Mouse (Mus musculus) erythroblast, adult 5-6 weeks (primary cell): ENCODE measurements around the gene Shisa2. TPM values are rescaled to one million over a fixed set of nuclear protein-coding genes. Genes with fewer than 3 reads are reported as not detected.
A peak's percentile ranks its signal among the peaks of the same experiment; 100 is the strongest.
"Not testable (repeated sequence)": the region's sequence is repeated elsewhere in the genome, so short reads cannot be mapped to it uniquely, and the experiment has no call there.

ENCODE experiments used
- ATAC-seq: replicated peaks from 2 replicates; pipeline ENCODE4 v1.8.0; 2016; ENCODE audit warnings: moderate number of reproducible peaks, mild to moderate bottlenecking, moderate TSS enrichment, inconsistent platforms; ENCODE audit not compliant: poor library complexity, low FRiP score, severe bottlenecking
- total RNA-seq, 2 experiments: library from RNA; stranded (forward) in 1 of 2; stranded (reverse) in 1 of 2; fragments of 150-400 nt in 1 of 2; fragments of 200-764, 138-1000 nt in 1 of 2; gene quantifications; 2 replicates each; pipeline versions ENCODE4 v1.2.3 to v1.2.4; 2015 to 2017; ENCODE audit warnings: low replicate concordance in 2 of 2

Gene Shisa2
- total RNA-seq (2015; ENCODE audit: low replicate concordance) (1.2 TPM in 1 of 2 replicates, not detected in the other), total RNA-seq (2017; ENCODE audit: low replicate concordance) (not detected in 2 replicates)

- no peak for ATAC-seq
Measured at GRCm38 (mm10) chr14:59625158-59625805, at the start of gene Shisa2. Gene Shisa2 (plus strand): TSS chr14:59625308.

DNA sequence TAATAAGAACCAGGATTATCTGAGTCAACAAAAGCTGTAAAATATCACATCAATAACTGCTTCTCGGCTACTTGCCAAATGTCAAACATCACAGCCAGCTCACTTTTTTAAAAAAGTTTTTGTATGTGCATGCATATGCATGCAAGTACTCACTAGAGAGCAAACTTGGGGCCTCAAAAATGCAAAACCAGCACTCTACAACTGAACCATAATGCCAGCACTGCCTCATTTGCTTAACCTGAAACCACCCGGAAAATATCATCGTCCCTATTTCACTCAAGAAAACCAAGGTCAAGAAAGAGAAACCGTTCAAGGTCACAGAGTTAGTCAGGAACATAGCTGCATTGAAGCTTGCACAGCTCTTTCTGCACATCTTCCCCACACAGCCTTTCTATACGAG lies 48.7 kb upstream of the Shisa2 start:
- ATAC-seq, result no peak

DNA sequence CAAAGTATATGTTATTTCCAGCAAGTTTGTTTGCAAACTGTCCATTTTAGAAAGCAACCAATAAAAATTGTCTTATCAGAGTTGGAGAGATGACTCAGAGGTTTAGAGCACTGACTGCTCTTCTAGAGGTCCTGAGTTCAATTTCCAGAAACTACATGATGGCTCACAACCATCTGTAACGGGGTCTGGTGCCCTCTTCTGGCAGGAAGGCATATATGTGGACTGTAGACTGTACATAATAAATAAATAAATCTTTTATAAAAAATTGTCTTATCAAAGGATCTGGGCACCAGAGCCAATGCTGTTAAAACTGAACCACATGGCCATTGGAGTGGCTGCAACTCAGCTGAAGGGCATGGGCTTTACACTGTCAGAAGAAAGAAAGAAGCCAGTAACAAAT lies 34.5 kb upstream of the Shisa2 start:
- ATAC-seq, result no peak

DNA sequence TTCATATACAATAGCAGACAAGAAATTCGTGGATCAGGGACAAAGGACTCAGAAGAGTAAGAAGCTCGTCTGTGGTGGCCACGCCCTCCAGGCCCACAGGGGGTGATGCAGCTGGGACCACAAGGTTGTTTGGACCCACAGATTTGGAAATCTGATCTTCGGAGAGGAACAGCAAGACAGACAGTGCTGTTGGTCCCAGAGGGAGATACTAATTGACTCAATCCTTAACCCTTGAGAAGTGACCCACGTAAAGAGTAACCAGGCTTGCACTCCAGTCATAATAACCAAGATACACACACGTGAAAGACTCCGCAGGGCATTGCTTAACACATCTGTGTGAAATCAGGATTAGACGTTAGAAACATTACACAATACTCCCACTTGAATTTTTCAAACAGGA lies 33.2 kb upstream of the Shisa2 start:
- ATAC-seq, result no peak

GRCm38 (mm10) chr14:59592593-59592992 lies 32.5 kb upstream of the Shisa2 start:
- ATAC-seq, result no peak

- ATAC-seq, result no peak
Measured at GRCm38 (mm10) chr14:59594988-59595387, 30.1 kb upstream of the Shisa2 start.

DNA sequence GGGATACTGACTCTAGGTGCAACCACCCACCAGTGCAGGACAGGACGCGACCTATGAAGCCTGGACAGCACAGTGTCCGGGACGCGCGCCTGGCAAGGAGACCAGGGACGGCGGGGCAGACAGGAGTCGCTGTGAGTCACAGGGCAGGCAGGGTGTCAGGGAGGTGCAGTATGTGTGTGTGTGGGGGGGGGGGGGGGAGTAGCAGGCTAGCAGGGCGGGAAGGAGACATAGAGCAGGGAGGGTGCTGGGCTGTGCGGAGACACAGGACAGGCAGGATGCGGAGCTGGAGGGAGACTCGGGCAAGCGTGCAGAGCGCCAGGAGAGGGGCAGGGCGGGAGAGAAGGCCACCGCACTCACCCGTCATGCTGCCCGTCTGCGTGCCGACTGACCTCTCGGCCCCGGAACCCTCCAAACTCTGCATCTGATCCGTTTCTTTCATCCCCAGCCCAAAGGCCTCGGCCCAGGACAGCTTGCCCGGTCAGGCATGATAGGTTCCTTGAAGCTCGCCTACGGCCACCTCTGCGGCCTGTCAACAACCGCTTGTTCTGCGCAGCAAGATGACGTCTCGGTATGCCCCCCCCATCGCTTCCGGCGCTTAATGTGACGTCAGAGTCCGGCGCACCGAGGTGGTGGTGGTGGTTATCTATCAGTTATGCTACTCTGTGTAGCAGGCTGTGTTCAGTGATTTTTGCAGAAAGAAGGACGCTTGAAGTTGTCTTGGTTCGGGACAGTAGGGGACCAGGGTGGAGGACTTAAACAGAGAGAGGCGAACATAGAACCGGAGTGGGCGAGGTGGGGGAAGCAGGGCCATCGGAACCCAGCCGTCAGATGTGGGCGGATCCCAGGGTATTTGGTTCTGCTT lies 27.5 kb upstream of the Shisa2 start, which contains the start of gene Cdadc1:
Cdadc1 (minus strand) TSS at position 562 of the 862 bp plus-strand sequence.
- peak; percentile 95 for ATAC-seq

- ATAC-seq, result no peak
Measured at GRCm38 (mm10) chr14:59598260-59598627, 26.9 kb upstream of the Shisa2 start.

DNA sequence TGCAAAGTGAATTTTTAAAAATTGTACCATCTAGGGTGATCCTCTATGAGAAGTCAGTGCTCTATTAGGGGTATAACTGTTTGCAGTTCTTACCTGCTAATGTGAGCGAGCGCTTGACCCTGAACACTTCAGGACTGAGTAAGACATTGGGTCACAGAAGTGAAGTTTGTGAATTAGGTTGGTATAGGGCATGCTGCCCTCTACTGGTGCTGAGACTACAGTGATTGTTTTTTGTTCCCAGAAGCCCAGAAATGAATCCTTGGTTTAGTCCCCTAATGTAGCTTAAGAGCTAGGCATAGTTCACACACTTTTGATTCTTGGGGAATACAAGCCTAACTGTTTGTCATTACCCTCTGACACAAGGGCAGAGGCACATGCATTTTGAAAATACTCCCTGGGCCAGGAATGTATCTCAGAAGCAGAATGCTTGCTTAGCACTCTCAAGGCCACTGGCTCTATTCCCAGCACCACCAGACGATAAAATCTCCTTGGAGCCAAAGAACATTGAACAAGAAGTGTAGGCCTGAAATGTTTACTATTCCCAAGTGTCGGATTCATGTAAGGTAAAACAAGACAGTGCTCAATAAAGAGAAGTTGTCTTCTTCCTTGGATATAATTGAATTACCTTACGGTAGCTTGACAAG lies 21.0 kb upstream of the Shisa2 start:
- ATAC-seq, result 0 out of 2 replicates have a peak, but pooled peaks have one; percentile 41

- peak; percentile 75 for ATAC-seq
Measured at GRCm38 (mm10) chr14:59605671-59606353, 19.3 kb upstream of the Shisa2 start.

DNA sequence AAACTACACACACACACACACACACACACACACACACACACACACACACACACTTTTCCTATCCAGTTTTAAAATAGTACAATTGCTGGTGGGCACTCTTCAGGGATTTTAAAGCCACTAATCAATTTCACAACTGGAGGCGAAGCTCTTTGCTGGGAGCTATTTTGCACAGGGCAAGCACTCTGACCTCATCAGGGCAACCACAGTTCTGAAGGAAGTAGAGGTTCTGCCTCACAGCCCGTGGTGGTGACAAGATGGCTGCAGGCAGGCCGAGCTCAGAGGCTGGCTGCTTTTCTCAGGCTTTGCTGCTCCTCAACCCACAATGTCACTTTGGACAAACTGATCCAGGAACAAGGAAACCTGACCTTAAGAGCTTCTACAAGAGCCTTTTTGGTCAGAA lies 18.1 kb upstream of the Shisa2 start:
- no peak for ATAC-seq

GRCm38 (mm10) chr14:59612920-59613625 lies 12.0 kb upstream of the Shisa2 start:
- no peak for ATAC-seq

- ATAC-seq, result not testable (repeated sequence)
Measured at GRCm38 (mm10) chr14:59614149-59614548, 11.0 kb upstream of the Shisa2 start.

DNA sequence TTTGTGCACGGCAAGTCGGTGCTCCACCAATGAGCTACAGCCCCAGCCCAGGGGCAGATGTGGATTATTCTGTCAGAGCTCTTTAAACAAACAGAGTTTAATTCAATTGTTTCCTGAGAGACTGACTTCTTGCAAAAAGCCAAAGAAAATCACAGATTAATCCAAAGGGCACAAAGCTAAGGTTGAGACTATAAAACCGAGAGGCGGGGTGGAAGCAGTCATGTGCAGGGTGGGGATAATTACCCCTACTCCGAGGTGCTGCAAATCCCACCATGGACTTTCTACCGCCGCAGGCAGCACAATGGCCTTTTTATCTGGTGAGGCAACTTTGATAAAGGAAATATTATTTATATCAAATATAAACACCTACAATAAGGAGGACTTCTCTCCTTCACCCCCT lies 8.3 kb upstream of the Shisa2 start:
- no peak for ATAC-seq

DNA sequence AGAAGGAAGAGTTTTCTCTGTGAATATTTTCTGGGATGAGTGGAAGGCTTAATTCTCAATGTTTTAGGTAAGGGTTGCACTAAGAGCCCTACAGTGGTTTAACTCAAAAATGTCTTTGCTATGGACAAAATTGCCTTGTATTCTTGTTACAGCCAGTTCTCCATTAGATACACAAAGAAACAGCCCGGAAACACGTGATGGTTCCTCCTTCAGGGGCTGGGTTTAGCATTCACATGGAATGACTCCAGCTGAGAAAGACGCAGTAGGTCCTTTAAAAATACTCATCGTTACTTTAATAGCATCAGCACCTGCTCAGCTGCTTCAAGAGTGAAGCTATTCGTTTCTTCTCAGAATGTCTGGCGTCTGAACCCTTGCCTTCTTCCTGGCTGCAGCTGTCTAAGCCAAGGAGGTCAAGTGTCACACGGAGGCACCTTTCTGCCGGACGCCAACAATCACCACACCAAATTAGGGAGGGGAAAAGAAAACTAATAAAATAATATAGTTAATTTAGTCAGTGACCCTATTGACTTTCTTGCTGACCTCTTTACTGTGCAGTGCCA lies 702 bp upstream of the Shisa2 start:
- ATAC-seq, result no peak

DNA sequence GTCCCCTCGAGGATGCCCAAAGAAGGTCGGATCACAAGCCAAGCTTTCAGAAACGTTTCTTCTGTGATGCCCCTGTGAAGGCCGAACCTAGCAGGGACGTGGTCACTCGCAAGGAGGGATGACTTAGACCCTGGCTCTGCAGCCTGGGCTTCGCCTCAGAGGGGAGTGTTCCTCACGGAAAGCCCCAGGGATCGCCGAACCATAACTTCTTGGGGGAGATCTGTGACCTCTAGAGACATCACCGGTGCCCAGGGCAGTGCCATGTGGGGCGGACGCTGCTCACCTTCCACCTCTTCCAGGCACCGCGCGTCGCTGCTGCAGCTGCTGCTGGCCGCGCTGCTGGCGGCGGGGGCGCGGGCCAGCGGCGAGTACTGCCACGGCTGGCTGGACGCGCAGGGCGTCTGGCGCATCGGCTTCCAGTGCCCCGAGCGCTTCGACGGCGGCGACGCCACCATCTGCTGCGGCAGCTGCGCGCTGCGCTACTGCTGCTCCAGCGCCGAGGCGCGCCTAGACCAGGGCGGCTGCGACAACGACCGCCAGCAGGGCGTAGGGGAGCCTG lies 777 bp downstream of the Shisa2 start:
- no peak for ATAC-seq

GRCm38 (mm10) chr14:59626711-59627110 lies 1.6 kb downstream of the Shisa2 start:
- ATAC-seq, result no peak

DNA sequence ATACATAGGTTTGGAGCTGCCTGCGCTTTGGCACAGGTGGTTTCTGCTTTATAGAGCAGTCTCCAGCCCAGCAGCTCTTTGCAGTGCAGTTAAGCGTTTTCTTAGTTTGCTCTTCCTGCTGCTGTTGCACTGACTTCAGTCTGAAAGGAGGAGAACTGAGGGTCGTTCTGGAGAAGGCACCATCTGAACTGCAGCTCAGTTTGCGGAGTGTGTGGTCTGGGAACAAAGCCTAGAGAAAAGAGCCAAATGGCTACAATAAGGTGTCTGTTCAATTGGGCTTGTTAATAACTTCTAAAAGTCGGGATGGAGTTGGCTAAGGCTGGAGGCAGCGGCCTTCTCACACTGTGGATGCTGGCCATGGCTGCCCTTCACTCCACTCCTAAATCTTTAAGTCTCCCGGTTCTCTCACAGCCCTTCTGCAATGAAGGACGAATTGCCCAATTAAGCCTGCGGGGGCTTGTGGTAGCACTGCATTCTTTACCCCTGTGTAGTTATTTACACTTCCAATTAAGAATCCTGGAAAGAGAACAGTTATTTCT lies 2.1 kb downstream of the Shisa2 start:
- no peak for ATAC-seq

DNA sequence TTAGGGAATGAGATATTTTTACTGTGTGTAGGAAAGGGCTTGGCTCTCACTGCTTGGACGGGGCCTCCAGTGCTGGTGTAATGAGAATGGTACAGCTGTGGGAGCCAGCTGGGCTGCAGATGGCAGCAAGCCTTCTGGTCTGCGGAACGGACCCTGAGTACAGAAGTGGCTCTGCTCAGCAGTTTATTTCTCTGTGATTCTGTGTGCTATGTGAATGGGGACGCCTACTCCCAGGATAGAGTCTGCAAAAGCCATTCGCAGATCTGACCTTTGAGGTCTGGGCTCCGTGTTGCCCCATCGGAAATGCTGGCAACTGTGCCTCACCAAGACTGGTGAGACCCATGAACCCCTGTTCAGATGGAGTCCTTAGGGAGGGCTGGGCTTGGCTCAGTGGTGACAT lies 2.7 kb downstream of the Shisa2 start:
- no peak for ATAC-seq
